Mouse (Mus musculus): ENCODE measurements around the gene Serpinh1.

Gene Serpinh1

DNA sequence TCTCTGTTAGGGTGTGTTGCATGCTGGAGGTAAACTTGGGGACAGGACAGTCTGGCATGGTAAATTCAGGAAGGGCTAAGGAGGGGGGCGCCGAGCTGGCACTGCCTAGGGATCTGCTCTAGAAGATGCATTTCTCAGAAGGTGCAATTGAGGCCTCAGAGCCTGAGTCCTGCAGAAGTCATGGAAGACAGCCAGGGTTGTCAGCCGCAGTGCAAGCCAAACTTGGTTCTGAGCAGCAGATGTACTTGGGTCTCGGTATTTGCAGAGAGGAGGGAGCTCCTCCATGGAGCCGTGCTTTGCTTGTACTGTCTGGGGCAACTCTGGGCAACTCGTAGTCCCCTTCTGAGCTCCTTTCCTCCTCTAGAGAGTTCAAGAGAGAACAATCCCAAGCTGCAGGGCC, 26.9 kb downstream of the Serpinh1 start:
- DNase-seq (ENCODE audit: low read depth) = no peak

DNA sequence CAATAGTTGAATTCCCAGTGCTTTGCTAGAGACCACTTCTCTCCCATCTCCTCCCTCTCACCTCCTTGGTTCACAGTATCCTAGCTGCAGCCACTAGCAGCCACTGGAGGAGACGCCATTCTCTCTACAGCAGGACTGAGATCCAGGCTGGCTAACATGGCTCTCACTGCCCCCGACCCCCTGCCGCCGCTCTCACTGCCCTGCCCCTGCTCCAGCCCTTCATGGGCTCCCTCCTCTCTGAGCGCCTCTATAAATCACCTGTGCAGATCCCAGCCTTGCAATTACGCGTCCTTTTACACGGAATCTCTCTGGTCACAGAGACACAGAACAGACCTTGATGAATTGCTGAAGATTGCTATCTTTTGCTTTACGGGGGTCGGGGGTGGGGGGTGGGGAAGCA, 28.2 kb downstream of the Serpinh1 start:
- no peak for DNase-seq (ENCODE audit: low read depth)

- DNase-seq (ENCODE audit: low read depth) = no peak
Observed at GRCm38 (mm10) chr7:99323321-99323700, 29.7 kb downstream of the Serpinh1 start.

- no peak for DNase-seq (ENCODE audit: low read depth)
Observed at GRCm38 (mm10) chr7:99322691-99323320, 30.2 kb downstream of the Serpinh1 start.

GRCm38 (mm10) chr7:99320524-99320923, 32.5 kb downstream of the Serpinh1 start:
- no peak for DNase-seq (ENCODE audit: low read depth)

DNA sequence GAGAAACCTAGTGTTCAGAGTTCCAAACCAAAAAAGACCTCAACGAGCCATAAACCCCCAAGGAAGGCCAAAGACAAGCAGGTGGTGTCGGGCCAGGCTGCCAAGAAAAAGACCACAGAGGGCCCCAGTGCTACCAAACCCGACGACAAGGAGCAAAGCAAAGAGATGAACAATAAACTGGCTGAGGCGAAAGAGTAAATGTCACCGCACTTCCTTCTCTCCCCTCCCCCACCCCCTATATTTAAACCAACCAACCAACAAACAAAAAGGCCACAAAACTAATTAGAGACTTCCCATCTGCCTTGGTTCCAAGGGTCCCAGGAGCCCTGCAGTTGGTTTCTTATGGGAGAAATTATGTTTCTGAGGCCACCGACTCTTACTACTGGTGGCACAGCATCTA, 35.6 kb downstream of the Serpinh1 start:
- DNase-seq (ENCODE audit: low read depth) = peak; percentile 52

GRCm38 (mm10) chr7:99316207-99316606, 36.8 kb downstream of the Serpinh1 start:
- DNase-seq (ENCODE audit: low read depth) = no peak

GRCm38 (mm10) chr7:99314565-99314964, 38.5 kb downstream of the Serpinh1 start:
- peak; percentile 37 for DNase-seq (ENCODE audit: low read depth)

DNA sequence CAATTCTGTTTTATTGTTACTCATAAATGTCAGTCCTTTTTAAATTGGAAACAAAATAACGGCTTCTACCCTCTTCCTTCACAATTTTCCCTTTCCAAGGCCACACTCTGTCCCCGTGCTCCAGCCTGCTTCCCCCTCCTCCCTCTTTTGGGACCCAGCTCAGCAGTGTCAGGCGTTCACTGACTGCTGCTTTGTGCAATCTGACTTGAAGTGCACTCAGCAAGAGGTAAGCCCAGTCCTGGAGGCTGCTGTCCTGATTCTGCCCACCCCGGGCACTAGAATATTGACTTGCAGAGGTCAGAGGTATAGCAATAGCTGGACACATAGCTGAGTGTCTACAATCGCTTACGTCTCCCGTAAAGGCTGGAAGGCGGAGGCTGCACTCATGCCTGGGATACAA, 39.8 kb downstream of the Serpinh1 start:
- DNase-seq (ENCODE audit: low read depth) = no peak

DNA sequence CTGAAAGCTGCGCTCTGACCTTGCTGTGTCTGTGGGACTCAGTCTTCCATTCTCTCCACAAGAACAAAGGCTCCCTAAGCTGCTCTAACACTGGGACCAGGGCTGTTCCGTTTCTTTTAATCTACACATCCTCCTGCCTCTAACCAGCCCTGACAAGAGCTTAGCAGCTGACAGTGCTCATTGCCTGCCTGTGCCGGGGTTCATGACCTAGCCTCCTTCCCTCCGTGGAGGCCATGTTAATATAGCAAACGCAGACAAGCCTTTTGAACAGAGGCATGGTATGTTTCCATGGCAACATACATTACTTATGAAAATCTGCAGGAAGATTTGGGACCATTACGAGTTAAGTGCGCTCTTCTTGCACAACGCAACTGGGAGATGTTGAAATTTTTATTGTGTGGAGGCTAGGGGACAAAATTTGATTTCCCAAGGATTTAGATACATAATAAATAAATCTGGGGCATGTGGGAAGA, 40.3 kb downstream of the Serpinh1 start:
- DNase-seq (ENCODE audit: low read depth) = no peak

GRCm38 (mm10) chr7:99312058-99312457, 41.0 kb downstream of the Serpinh1 start:
- DNase-seq (ENCODE audit: low read depth) = no peak

DNA sequence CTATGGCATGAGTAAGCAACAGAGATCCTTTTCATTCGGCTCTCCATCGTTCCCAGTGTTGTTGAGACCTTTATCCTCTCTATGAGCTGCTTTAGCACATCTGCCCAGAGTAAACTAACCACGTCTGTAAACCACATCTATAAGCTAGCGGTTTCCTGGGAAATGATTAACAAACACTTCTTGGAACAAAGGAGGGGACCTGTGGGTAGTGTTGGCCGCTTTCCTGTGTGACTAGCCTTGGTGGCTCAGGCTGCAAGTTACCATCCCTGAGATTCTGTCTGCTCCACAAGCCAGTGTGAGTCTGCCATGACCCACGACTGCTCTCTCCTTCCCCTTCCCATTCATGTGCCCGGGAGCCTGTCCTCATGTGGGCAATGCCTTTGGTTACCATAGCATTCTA, 41.6 kb downstream of the Serpinh1 start:
- peak; percentile 57 for DNase-seq (ENCODE audit: low read depth)

DNA sequence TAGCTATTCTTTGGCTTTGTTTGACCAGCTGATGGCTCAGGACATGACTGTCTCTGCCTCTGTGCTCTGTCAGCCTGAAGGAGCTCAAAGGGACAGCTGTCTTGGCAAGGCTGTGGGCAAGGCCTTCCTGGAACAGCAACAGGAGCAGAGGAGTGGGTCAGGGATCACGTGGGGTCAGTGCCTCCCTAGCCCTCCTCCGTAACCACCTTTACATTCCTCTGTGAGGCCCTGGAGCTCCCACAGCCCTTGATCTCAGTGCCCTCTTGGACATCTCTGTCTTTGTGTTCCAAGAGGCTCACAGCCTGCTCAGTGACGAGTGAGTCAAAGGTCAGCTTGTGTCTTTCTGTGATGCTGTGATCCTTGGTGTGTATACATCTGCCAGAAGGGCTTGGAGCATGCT, 46.4 kb downstream of the Serpinh1 start:
- no peak for DNase-seq (ENCODE audit: low read depth)

- no peak for DNase-seq (ENCODE audit: low read depth)
Observed at GRCm38 (mm10) chr7:99305688-99306087, 47.4 kb downstream of the Serpinh1 start.

DNA sequence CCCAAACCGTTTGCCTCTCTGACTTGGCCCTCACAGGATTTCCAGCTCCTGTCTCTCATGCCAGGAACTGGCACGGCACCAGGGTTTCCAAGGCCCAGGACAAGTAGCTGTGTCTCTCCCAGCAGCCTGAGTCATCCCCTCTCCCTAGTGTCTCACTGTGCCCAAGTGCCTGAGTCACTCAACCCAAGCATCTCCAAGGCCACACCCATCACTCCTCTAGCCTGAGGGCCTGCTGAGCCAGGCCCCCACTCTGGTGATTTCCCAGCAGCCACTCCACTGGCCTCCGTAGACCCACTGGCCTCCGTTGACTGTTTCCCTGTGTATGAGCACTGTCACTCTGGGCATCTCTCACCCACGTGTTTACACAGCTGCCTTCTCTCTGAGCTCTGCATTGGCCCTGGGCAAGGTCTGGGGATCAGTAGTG, 48.1 kb downstream of the Serpinh1 start:
- no peak for DNase-seq (ENCODE audit: low read depth)

DNA sequence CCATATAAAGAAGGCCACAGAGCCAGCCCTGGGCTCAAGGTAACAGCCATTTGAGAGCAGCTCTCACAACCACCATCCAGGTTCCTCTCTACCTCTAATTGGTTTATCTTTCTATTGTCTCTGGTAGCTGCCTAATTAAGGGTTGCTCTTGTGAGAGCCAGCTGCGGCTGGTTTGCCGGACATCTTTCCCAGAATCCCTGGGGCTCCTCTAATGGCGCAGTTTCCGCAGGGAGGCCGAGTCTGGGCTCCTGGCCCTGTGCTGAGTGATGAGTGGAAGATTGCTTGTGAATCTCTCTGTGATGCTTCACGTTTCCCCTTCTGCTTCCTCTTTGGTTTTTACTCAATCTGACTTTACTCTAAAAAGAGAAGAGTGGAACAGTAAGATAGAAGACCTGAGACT, 49.0 kb downstream of the Serpinh1 start:
- DNase-seq (ENCODE audit: low read depth) = no peak

DNA sequence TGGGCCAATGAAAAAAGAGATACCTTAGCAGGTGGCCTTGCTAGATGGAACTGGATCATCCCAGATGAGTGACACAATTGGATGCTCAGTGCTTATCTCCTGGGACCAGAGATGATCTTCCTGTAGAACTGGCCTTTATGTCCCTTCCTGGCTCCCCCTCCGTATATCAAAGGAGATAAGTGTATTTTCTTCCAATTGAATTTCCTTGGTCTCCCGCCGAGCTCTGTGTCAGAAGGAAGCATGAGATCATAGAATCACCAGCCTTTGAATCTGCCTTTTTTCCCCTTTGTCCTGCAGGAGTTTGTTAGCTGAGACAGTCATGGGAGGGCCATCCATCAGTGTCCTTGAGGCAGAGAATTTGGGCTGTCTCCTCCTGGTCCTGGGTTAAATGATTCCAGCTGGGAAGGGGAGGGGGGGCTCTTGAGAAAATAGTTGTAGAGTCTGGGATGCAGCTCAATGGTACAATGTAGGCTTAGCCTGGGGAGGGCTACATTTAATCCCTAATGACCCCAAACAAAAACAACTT, 52.3 kb downstream of the Serpinh1 start:
- no peak for DNase-seq (ENCODE audit: low read depth)

All from induced T-regulatory cell, adult 2 months (primary cell).